Mouse (Mus musculus) midbrain, embryonic 13.5 days (tissue): ENCODE measurements around the gene Acmsd. TPM values are rescaled to one million over a fixed set of nuclear protein-coding genes. Genes with fewer than 3 reads are reported as not detected.

Source experiments
- ATAC-seq: fragments of 200-750 bp; cut with Nextera tagmentation; 2 replicates; pipeline ENCODE4 v1.8.0; 2017; ENCODE audit warnings: mild to moderate bottlenecking, moderate TSS enrichment, moderate library complexity
- H3K27ac ChIP-seq: fragments of 300-500 bp; sonication (generic); 2 replicates; pipeline ENCODE4 v1.5.1; 2015; ENCODE audit warnings: inconsistent platforms, mild to moderate bottlenecking, moderate library complexity
- H3K27me3 ChIP-seq: fragments of 300-500 bp; sonication (generic); 2 replicates; pipeline ENCODE4 v1.6.1; 2015; ENCODE audit warnings: mild to moderate bottlenecking, inconsistent platforms
- H3K36me3 ChIP-seq: fragments of 300-500 bp; sonication (generic); 2 replicates; pipeline ENCODE4 v1.6.1; 2015; ENCODE audit warnings: mild to moderate bottlenecking, inconsistent platforms
- H3K4me1 ChIP-seq: fragments of 300-500 bp; sonication (generic); replicated peaks from 2 replicates; pipeline ENCODE4 v1.6.1; 2015; ENCODE audit warnings: inconsistent platforms
- H3K4me2 ChIP-seq: fragments of 300-500 bp; sonication (generic); replicated peaks from 2 replicates; pipeline ENCODE4 v1.6.1; 2015; ENCODE audit warnings: moderate library complexity, mild to moderate bottlenecking, inconsistent platforms
- H3K4me3 ChIP-seq: fragments of 300-500 bp; sonication (generic); replicated peaks from 2 replicates; pipeline ENCODE4 v1.5.1; 2015; ENCODE audit warnings: mild to moderate bottlenecking, inconsistent platforms
- H3K9ac ChIP-seq: fragments of 300-500 bp; sonication (generic); replicated peaks from 2 replicates; pipeline ENCODE4 v1.6.1; 2015; ENCODE audit warnings: mild to moderate bottlenecking, inconsistent platforms
- H3K9me3 ChIP-seq: fragments of 300-500 bp; sonication (generic); 2 replicates; pipeline ENCODE4 v1.6.1; 2016; ENCODE audit warnings: mild to moderate bottlenecking, inconsistent platforms
- WGBS: fragments of 180-500 bp; shearing (Covaris S2); methylation state at CpG from one replicate; pipeline ENCODE4 v1.1.7; 2015; 5-methylcytosine and 5-hydroxymethylcytosine counted together
- polyA plus RNA-seq: library from polyadenylated mRNA; unstranded; fragments of >200 nt; fragmentation: Nextera tagmentation; extraction: Ambion mirVana; gene quantifications from 2 replicates; pipeline ENCODE4 v1.2.1, GENCODE M21; 2015

Gene Acmsd
- polyA plus RNA-seq, result 0.09 and 0.22 TPM in 2 replicates

GRCm38 (mm10) chr1:127729096-127729495, at the start of gene Acmsd:
Gene Acmsd, plus strand, starts transcription at chr1:127729413.
- 96% methylated on average over 4 of the region's 4 CpGs for WGBS
- H3K27me3 ChIP-seq, result no peaks in the 10 kb centered on the region
- no peaks in the 10 kb centered on the region for H3K4me1 ChIP-seq
- no peak for ATAC-seq
- no peaks in the 10 kb centered on the region for H3K36me3 ChIP-seq
- H3K4me3 ChIP-seq, result no peak within 1 kb of the TSS
- no peaks in the 10 kb centered on the region for H3K9me3 ChIP-seq
- no peak within 1 kb of the TSS for H3K27ac ChIP-seq
- H3K4me2 ChIP-seq, result no peak within 1 kb of the TSS
- H3K9ac ChIP-seq, result no peak within 1 kb of the TSS

- Histone ChIP-seq H3K9ac (peak within 1 kb of the TSS; percentile 90), H3K4me1 (peaks cover 40% of the 10 kb centered on the region), H3K4me3 (peak within 1 kb of the TSS; percentile 75), H3K9me3 (no peaks in the 10 kb centered on the region), H3K27ac (peak within 1 kb of the TSS; percentile 87), H3K27me3 (peaks cover 31% of the 10 kb centered on the region; the same call in 1 of the 2 replicates), H3K4me2 (peak within 1 kb of the TSS; percentile 92), H3K36me3 (no peaks in the 10 kb centered on the region)
- 10% methylated on average over 18 of the region's 18 CpGs for WGBS
- no peak for ATAC-seq
These were observed 49.6 kb upstream of the Acmsd start, which contains the start of gene Tmem163 for GRCm38 (mm10) chr1:127679498-127680133. Gene Tmem163, minus strand, starts transcription at chr1:127679548.

GRCm38 (mm10) chr1:127696533-127696932, 32.7 kb upstream of the Acmsd start:
- H3K36me3 ChIP-seq, result no peaks in the 10 kb centered on the region
- no peaks in the 10 kb centered on the region for H3K9me3 ChIP-seq
- no peak overlapping the region for H3K27ac ChIP-seq
- ATAC-seq, result 0 out of 2 replicates have a peak, but pooled peaks have one; percentile 27
- WGBS, result 24% methylated on average over 2 of the region's 2 CpGs
- H3K4me3 ChIP-seq, result no peak overlapping the region
- no peak overlapping the region for H3K9ac ChIP-seq
- no peaks in the 10 kb centered on the region for H3K27me3 ChIP-seq
- no peak overlapping the region for H3K4me2 ChIP-seq
- no peaks in the 10 kb centered on the region for H3K4me1 ChIP-seq

- Histone ChIP-seq H3K4me2 (no peak overlapping the region), H3K9ac (no peak overlapping the region), H3K27me3 (no peaks in the 10 kb centered on the region), H3K4me1 (no peaks in the 10 kb centered on the region), H3K4me3 (no peak overlapping the region), H3K27ac (no peak overlapping the region), H3K36me3 (no peaks in the 10 kb centered on the region), H3K9me3 (no peaks in the 10 kb centered on the region)
- ATAC-seq, result no peak
- WGBS, result 83% methylated on average over 1 of the region's 1 CpGs
These were observed 27.0 kb upstream of the Acmsd start for GRCm38 (mm10) chr1:127702187-127702586.

GRCm38 (mm10) chr1:127706269-127706668, 22.9 kb upstream of the Acmsd start:
- Histone ChIP-seq H3K4me2 (no peak overlapping the region), H3K27ac (no peak overlapping the region), H3K4me3 (no peak overlapping the region), H3K9me3 (no peaks in the 10 kb centered on the region), H3K36me3 (no peaks in the 10 kb centered on the region), H3K9ac (no peak overlapping the region; the same call in 1 of the 2 replicates), H3K27me3 (no peaks in the 10 kb centered on the region), H3K4me1 (no peaks in the 10 kb centered on the region)
- WGBS, result 60% methylated on average over 5 of the region's 5 CpGs
- ATAC-seq, result no peak

- ATAC-seq, result no peak
- no peak overlapping the region for H3K4me3 ChIP-seq
- no peaks in the 10 kb centered on the region for H3K27me3 ChIP-seq
- H3K9me3 ChIP-seq, result no peaks in the 10 kb centered on the region
- no peaks in the 10 kb centered on the region for H3K36me3 ChIP-seq
- no peak overlapping the region for H3K27ac ChIP-seq
- WGBS, result 90% methylated on average over 8 of the region's 8 CpGs
- no peak overlapping the region for H3K9ac ChIP-seq
- no peak overlapping the region for H3K4me2 ChIP-seq
- no peaks in the 10 kb centered on the region for H3K4me1 ChIP-seq
These were observed 12.8 kb upstream of the Acmsd start for GRCm38 (mm10) chr1:127716441-127716840.

- no peak overlapping the region for H3K27ac ChIP-seq
- no peak overlapping the region for H3K9ac ChIP-seq
- 89% methylated on average over 1 of the region's 1 CpGs for WGBS
- H3K4me2 ChIP-seq, result no peak overlapping the region
- no peaks in the 10 kb centered on the region for H3K4me1 ChIP-seq
- H3K27me3 ChIP-seq, result no peaks in the 10 kb centered on the region
- H3K4me3 ChIP-seq, result no peak overlapping the region
- no peaks in the 10 kb centered on the region for H3K9me3 ChIP-seq
- H3K36me3 ChIP-seq, result no peaks in the 10 kb centered on the region
- ATAC-seq, result no peak
These were observed 10.9 kb upstream of the Acmsd start for GRCm38 (mm10) chr1:127718290-127718689.

GRCm38 (mm10) chr1:127723596-127723995, 5.6 kb upstream of the Acmsd start:
- H3K27ac ChIP-seq, result no peak overlapping the region
- no peaks in the 10 kb centered on the region for H3K4me1 ChIP-seq
- H3K9me3 ChIP-seq, result no peaks in the 10 kb centered on the region
- ATAC-seq, result no peak
- H3K4me3 ChIP-seq, result no peak overlapping the region
- WGBS, result 74% methylated on average over 2 of the region's 2 CpGs
- no peak overlapping the region for H3K4me2 ChIP-seq
- no peak overlapping the region for H3K9ac ChIP-seq
- H3K36me3 ChIP-seq, result no peaks in the 10 kb centered on the region
- H3K27me3 ChIP-seq, result no peaks in the 10 kb centered on the region

- Histone ChIP-seq H3K4me1 (no peaks in the 10 kb centered on the region), H3K36me3 (no peaks in the 10 kb centered on the region), H3K9ac (no peak overlapping the region), H3K27ac (no peak overlapping the region), H3K4me2 (no peak overlapping the region), H3K4me3 (no peak overlapping the region), H3K9me3 (no peaks in the 10 kb centered on the region), H3K27me3 (no peaks in the 10 kb centered on the region)
- 58% methylated on average over 3 of the region's 3 CpGs for WGBS
- no peak for ATAC-seq
These were observed 1.9 kb downstream of the Acmsd start for GRCm38 (mm10) chr1:127731086-127731485.

- Histone ChIP-seq H3K4me3 (no peak overlapping the region), H3K9me3 (no peaks in the 10 kb centered on the region), H3K4me2 (no peak overlapping the region), H3K27ac (no peak overlapping the region), H3K4me1 (no peaks in the 10 kb centered on the region), H3K9ac (no peak overlapping the region), H3K27me3 (no peaks in the 10 kb centered on the region), H3K36me3 (no peaks in the 10 kb centered on the region)
- ATAC-seq, result no peak
- 91% methylated on average over 3 of the region's 3 CpGs for WGBS
These were observed 3.2 kb downstream of the Acmsd start for GRCm38 (mm10) chr1:127732435-127732834.

GRCm38 (mm10) chr1:127732841-127733240, 3.6 kb downstream of the Acmsd start:
- H3K36me3 ChIP-seq, result no peaks in the 10 kb centered on the region
- H3K27ac ChIP-seq, result no peak overlapping the region
- WGBS, result 90% methylated on average over 3 of the region's 3 CpGs
- H3K4me2 ChIP-seq, result no peak overlapping the region
- H3K9ac ChIP-seq, result no peak overlapping the region
- no peak overlapping the region for H3K4me3 ChIP-seq
- no peaks in the 10 kb centered on the region for H3K4me1 ChIP-seq
- H3K9me3 ChIP-seq, result no peaks in the 10 kb centered on the region
- no peaks in the 10 kb centered on the region for H3K27me3 ChIP-seq
- ATAC-seq, result no peak

- Histone ChIP-seq H3K4me3 (no peak overlapping the region), H3K4me1 (no peaks in the 10 kb centered on the region), H3K9ac (no peak overlapping the region), H3K4me2 (no peak overlapping the region), H3K27ac (no peak overlapping the region), H3K27me3 (no peaks in the 10 kb centered on the region), H3K9me3 (no peaks in the 10 kb centered on the region), H3K36me3 (no peaks in the 10 kb centered on the region)
- ATAC-seq, result no peak
- WGBS, result 80% methylated on average over 3 of the region's 3 CpGs
These were observed 6.1 kb downstream of the Acmsd start for GRCm38 (mm10) chr1:127735356-127735755.
